Mouse (Mus musculus) stomach, embryonic 16.5 days (tissue): ENCODE data around the gene Cdca7l. TPM values are rescaled to one million over a fixed set of nuclear protein-coding genes. Genes with fewer than 3 reads are reported as not detected.

ENCODE experiments used
- ATAC-seq: fragments of 200-750 bp; cut with Nextera tagmentation; 2 replicates; pipeline ENCODE4 v1.8.0; 2017; ENCODE audit warnings: moderate number of reproducible peaks, moderate TSS enrichment; ENCODE audit not compliant: insufficient read depth, low FRiP score
- H3K27ac ChIP-seq: fragments of 300-500 bp; sonication (generic); 2 replicates; pipeline ENCODE4 v1.5.1; 2014; ENCODE audit warnings: low read length
- H3K27me3 ChIP-seq: fragments of 300-500 bp; sonication (generic); 2 replicates; pipeline ENCODE4 v1.6.1; 2014; ENCODE audit warnings: low read length, control low read depth, mixed read lengths; ENCODE audit not compliant: control insufficient read depth, insufficient read depth
- H3K36me3 ChIP-seq: fragments of 300-500 bp; sonication (generic); 2 replicates; pipeline ENCODE4 v1.6.1; 2014; ENCODE audit warnings: low read length; ENCODE audit not compliant: control insufficient read depth, insufficient read depth
- H3K4me1 ChIP-seq: fragments of 300-500 bp; sonication (generic); 2 replicates; pipeline ENCODE4 v1.6.1; 2014; ENCODE audit warnings: low read length, control low read depth, mixed read lengths; ENCODE audit not compliant: control insufficient read depth, insufficient read depth
- H3K4me2 ChIP-seq: fragments of 300-500 bp; sonication (generic); 2 replicates; pipeline ENCODE4 v1.6.1; 2014; ENCODE audit warnings: low read depth, low read length, mixed read lengths
- H3K4me3 ChIP-seq: fragments of 300-500 bp; sonication (generic); replicated peaks from 2 replicates; pipeline ENCODE4 v1.5.1; 2014; ENCODE audit warnings: mild to moderate bottlenecking, low read length
- H3K9ac ChIP-seq: fragments of 300-500 bp; sonication (generic); 2 replicates; pipeline ENCODE4 v1.6.1; 2014; ENCODE audit warnings: low read length
- H3K9me3 ChIP-seq: fragments of 300-500 bp; sonication (generic); replicated peaks from 2 replicates; pipeline ENCODE4 v1.6.1; 2016; ENCODE audit warnings: low read length, control low read depth; ENCODE audit not compliant: control insufficient read depth
- WGBS: fragments of 180-500 bp; shearing (Covaris S2); extraction: QIAGEN DNeasy Blood & Tissue Kit; methylation state at CpG from one replicate; pipeline ENCODE4 v1.1.7; 2014; 5-methylcytosine and 5-hydroxymethylcytosine counted together
- polyA plus RNA-seq: library from polyadenylated mRNA; unstranded; fragments of >200 nt; fragmentation: Nextera tagmentation; extraction: Ambion mirVana; gene quantifications from 2 replicates; pipeline ENCODE4 v1.2.1, GENCODE M21; 2015

The Cdca7l gene
- polyA plus RNA-seq, 1 experiment from 2014 or later: 41.6 TPM

DNA sequence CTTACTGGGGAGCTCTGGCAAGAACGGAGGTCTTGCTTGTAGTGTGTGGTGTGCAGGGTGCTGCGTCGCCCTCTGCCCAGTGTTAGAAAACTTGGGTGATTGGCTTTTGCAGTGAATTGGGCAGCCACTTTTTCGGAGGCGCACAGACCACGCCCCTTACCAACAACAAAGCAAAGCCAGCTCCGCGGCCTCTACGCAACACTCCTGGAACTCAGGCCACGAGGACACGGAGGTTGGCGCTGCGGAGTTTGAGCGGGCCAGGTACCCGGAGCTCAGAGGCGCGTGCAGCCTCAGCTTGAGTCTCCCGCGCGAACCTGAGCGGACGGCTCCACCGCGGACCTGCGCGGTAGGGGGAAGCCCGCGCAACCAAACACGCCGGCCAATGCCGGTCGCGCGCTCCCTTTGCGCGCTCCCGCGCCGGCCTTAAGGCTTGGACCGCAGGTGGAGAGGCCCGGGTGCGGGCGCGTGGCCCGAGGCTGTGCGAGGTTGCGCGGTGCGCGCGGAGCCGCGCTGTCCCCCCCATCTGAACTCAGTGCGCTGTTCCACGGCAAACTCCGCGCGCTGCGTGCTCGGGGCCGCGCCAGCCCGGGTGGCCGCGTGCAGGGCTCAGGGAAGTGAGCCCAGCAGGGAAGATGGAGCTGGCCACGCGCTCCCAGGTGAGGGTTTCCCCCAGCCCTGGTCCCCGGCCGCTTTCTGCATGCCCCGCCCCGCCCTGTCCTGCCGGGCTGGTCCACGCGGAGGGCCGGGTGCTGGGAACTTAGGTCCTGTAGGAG is 39.4 kb downstream of the Cdca7l start:
- peak overlapping the region; percentile 70 for H3K27ac ChIP-seq
- peak; percentile 92 for ATAC-seq
- H3K36me3 ChIP-seq: no peaks in the 10 kb centered on the region
- peak overlapping the region; percentile 94 for H3K4me2 ChIP-seq
- peak overlapping the region; percentile 91 for H3K9ac ChIP-seq
- peaks cover 4% of the 10 kb centered on the region; the same call in 1 of the 2 replicates for H3K4me1 ChIP-seq
- no peaks in the 10 kb centered on the region for H3K27me3 ChIP-seq
- no peaks in the 10 kb centered on the region for H3K9me3 ChIP-seq
- H3K4me3 ChIP-seq: peak overlapping the region; percentile 88
- under 1% methylated on average over 73 of the region's 75 CpGs for WGBS

GRCm38 (mm10) chr12:117844075-117844408 is 40.0 kb downstream of the Cdca7l start:
- peaks cover 4% of the 10 kb centered on the region; the same call in 1 of the 2 replicates for H3K4me1 ChIP-seq
- H3K4me3 ChIP-seq: peak overlapping the region; percentile 88
- H3K36me3 ChIP-seq: no peaks in the 10 kb centered on the region
- peak overlapping the region; percentile 91 for H3K9ac ChIP-seq
- under 1% methylated on average over 15 of the region's 15 CpGs for WGBS
- no peak for ATAC-seq
- peak overlapping the region; percentile 70; the same call in 1 of the 2 replicates for H3K27ac ChIP-seq
- no peaks in the 10 kb centered on the region for H3K27me3 ChIP-seq
- H3K9me3 ChIP-seq: no peaks in the 10 kb centered on the region
- peak overlapping the region; percentile 94 for H3K4me2 ChIP-seq

DNA sequence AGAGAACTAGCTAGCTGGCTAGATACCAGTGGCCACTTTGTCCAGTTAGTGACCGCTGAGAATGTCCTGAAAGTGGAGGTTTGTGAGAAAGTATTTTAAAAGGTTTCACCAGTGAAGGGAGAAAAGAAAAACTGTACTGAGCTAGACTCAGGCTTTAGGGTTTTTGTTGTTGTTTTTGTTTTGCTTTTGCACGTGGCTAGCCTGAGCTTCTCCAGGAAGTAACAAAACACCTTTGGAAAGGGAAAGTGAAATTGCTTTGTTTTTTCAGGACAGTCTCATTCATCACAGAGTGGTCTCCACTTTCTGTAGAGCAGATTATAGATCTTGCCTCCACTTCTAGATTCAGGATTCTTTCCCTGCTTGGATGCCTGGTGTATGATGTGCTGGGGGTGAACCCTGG is 40.8 kb downstream of the Cdca7l start:
- ATAC-seq: no peak
- H3K4me2 ChIP-seq: peak overlapping the region; percentile 94
- H3K4me1 ChIP-seq: peaks cover 4% of the 10 kb centered on the region; the same call in 1 of the 2 replicates
- H3K9me3 ChIP-seq: no peaks in the 10 kb centered on the region
- peak overlapping the region; percentile 88 for H3K4me3 ChIP-seq
- peak overlapping the region; percentile 49 for H3K9ac ChIP-seq
- H3K27ac ChIP-seq: no peak overlapping the region
- no peaks in the 10 kb centered on the region for H3K36me3 ChIP-seq
- 39% methylated on average over 2 of the region's 2 CpGs for WGBS
- H3K27me3 ChIP-seq: no peaks in the 10 kb centered on the region

DNA sequence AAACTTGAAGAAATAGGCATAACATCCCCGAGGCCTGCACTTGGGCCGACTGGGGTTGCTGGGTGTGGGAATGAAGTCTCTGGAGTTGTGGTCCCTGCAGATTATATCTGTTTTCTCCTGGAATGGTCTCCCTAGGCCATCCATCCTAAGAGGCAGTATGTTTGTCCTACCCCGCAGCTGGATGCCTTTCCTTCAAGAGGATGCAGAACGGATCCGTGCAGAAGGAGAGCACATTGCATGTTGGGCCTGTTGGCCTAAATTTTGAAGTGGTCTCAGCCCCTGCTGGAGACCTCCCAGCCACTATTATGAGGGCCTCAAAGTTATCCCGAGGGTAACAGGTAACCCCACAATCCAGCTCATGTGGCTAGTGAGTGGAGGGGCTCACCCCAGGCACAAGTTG is 44.5 kb downstream of the Cdca7l start:
- H3K27me3 ChIP-seq: no peaks in the 10 kb centered on the region
- H3K9me3 ChIP-seq: no peaks in the 10 kb centered on the region
- ATAC-seq: no peak
- no peak overlapping the region for H3K9ac ChIP-seq
- H3K36me3 ChIP-seq: no peaks in the 10 kb centered on the region
- H3K4me1 ChIP-seq: no peaks in the 10 kb centered on the region
- no peak overlapping the region for H3K27ac ChIP-seq
- H3K4me3 ChIP-seq: no peak overlapping the region
- no peak overlapping the region for H3K4me2 ChIP-seq
- 86% methylated on average over 6 of the region's 6 CpGs for WGBS

DNA sequence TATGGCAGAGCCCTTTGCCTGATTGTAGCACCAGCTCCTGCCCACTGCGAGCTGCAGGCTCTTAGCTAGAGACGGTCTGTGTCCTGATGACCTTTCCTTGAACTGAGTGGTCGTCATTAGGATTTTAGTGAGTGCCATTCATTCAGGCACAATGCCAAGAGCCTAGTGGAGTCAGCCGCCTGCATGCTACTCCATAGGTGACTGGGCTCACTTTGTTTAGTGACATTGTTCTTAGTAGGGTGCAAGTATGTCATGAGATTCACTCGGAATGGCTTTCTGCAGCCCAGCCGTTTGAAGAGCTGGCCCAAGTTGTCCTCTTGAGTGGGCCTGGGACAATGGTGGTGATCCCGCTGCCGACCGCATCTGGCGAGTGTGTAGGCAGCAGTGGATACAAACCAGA is 46.4 kb downstream of the Cdca7l start:
- Histone ChIP-seq H3K4me1 (no peaks in the 10 kb centered on the region), H3K36me3 (no peaks in the 10 kb centered on the region), H3K27me3 (no peaks in the 10 kb centered on the region), H3K9ac (no peak overlapping the region), H3K9me3 (no peaks in the 10 kb centered on the region), H3K4me3 (no peak overlapping the region), H3K4me2 (no peak overlapping the region), H3K27ac (no peak overlapping the region)
- 55% methylated on average over 10 of the region's 10 CpGs for WGBS
- ATAC-seq: no peak

- H3K27ac ChIP-seq: no peak overlapping the region
- H3K4me1 ChIP-seq: no peaks in the 10 kb centered on the region
- no peaks in the 10 kb centered on the region for H3K27me3 ChIP-seq
- no peaks in the 10 kb centered on the region for H3K9me3 ChIP-seq
- no peaks in the 10 kb centered on the region for H3K36me3 ChIP-seq
- no peak overlapping the region for H3K4me2 ChIP-seq
- 22% methylated on average over 6 of the region's 6 CpGs for WGBS
- no peak overlapping the region for H3K9ac ChIP-seq
- ATAC-seq: no peak
- no peak overlapping the region for H3K4me3 ChIP-seq
These were observed 49.2 kb downstream of the Cdca7l start for GRCm38 (mm10) chr12:117853316-117853715.

GRCm38 (mm10) chr12:117857023-117857422 is 52.9 kb downstream of the Cdca7l start:
- H3K4me1 ChIP-seq: no peaks in the 10 kb centered on the region
- no peak for ATAC-seq

DNA sequence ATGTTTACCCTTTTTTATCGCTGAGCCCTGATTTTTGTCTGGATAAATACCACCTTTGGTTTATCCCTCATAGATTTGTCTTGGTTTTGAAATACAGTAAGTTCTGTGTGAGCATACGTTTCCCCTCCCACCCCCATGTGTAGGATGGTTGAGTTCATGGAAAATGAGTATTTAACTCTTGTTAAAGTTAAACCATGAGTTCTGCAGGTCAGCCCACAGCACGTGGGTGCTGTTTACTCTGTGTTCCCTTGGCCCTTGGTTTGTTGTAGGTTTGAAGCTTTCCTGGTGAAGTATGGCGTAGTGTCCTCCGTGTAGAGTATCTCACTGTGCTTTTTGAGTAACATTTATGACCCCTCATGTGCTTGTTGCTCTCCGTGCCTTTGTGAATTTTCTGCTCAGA is 53.8 kb downstream of the Cdca7l start:
- Histone ChIP-seq H3K4me2 (no peak overlapping the region), H3K9me3 (no peaks in the 10 kb centered on the region), H3K36me3 (no peaks in the 10 kb centered on the region), H3K9ac (no peak overlapping the region), H3K27me3 (no peaks in the 10 kb centered on the region), H3K27ac (no peak overlapping the region), H3K4me3 (no peak overlapping the region), H3K4me1 (no peaks in the 10 kb centered on the region)
- ATAC-seq: no peak
- 79% methylated on average over 6 of the region's 6 CpGs for WGBS

More at GRCm38 (mm10) chr12:117857023-117857422, 52.9 kb downstream of the Cdca7l start:
- H3K36me3 ChIP-seq: no peaks in the 10 kb centered on the region
- H3K27me3 ChIP-seq: no peaks in the 10 kb centered on the region
- H3K27ac ChIP-seq: no peak overlapping the region
- H3K9me3 ChIP-seq: no peaks in the 10 kb centered on the region
- H3K4me2 ChIP-seq: no peak overlapping the region
- H3K4me3 ChIP-seq: no peak overlapping the region
- no peak overlapping the region for H3K9ac ChIP-seq
- 54% methylated on average over 9 of the region's 9 CpGs for WGBS

GRCm38 (mm10) chr12:117860840-117861239 is 56.8 kb downstream of the Cdca7l start:
- Histone ChIP-seq H3K9ac (no peak overlapping the region), H3K27ac (no peak overlapping the region), H3K4me1 (no peaks in the 10 kb centered on the region), H3K36me3 (no peaks in the 10 kb centered on the region), H3K27me3 (no peaks in the 10 kb centered on the region), H3K4me3 (no peak overlapping the region), H3K4me2 (no peak overlapping the region), H3K9me3 (no peaks in the 10 kb centered on the region)
- ATAC-seq: no peak
- 60% methylated on average over 7 of the region's 7 CpGs for WGBS
